Mouse (Mus musculus) right cerebral cortex, adult 18-20 months (tissue): ENCODE measurements at regions not wholly inside any gene's neighbourhood (a gene's known extent, or its start where the extent isn't known, plus 50 kb on each side); places are given as distances from the start of the nearest gene placed in this dataset.
"Not testable (repeated sequence)": the region's sequence is repeated elsewhere in the genome, so short reads cannot be mapped to it uniquely, and the experiment has no call there.

Experiments used
- DNase-seq: peaks from one replicate; pipeline ENCODE4 v3.0.0; 2022; ENCODE audit warnings: mixed read lengths

DNA sequence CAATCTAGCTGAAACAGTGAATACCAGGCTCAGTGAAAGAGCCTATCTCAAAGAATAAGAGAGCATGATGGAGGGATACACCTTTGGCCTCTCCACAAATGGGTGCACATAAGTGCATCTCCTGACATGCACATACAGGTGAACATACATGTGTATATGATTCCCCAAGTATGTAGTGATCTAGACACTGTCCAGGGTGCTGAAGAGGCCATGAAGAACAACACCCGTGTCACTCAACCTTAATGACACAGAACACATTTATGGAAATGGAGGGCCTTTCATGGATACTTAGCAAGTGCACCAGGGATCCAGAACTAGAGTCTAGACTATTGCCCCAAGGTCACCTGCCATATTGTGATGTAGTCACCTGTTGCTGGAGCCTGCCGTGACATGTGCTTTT lies 56.9 kb downstream of the Spata19 start:
- no peak for DNase-seq

- peak; percentile 81 for DNase-seq
Measured at GRCm38 (mm10) chr9:27453924-27454652, 57.5 kb downstream of the Spata19 start.

DNA sequence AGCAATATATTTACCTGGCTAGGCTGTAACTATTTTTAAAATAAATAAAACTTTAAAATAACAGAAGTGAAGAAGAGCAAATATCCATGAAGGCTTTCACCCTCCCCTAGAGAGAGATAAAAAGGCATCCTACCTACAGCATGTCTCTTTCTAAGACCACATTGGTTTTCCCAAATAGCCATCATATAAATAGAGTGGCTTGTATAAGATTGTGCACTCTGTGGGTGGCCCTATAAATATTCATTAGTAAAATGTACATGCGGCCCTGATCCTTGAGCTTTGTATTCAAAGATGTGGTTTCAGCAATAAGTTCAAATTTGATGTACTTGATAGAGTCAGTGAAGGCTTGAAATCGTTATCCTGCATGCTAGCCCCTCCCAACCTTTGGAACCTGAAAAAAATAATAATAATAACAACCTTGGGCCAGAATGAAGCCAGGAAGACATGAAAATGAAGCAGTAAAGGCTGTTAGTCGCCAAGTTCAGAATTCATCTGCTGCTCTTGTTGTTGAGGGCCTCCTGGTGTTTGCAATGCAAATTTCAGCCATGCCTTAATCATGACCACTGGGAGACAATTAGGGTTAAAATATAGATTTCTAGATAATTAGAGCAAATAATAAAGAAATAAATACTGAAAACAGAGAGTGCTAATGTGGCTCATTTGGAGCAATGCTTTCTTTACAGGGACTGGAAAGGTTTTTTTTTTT lies 61.9 kb downstream of the Spata19 start:
- DNase-seq = no peak

GRCm38 (mm10) chr9:27461029-27461428 lies 64.4 kb downstream of the Spata19 start:
- no peak for DNase-seq

DNA sequence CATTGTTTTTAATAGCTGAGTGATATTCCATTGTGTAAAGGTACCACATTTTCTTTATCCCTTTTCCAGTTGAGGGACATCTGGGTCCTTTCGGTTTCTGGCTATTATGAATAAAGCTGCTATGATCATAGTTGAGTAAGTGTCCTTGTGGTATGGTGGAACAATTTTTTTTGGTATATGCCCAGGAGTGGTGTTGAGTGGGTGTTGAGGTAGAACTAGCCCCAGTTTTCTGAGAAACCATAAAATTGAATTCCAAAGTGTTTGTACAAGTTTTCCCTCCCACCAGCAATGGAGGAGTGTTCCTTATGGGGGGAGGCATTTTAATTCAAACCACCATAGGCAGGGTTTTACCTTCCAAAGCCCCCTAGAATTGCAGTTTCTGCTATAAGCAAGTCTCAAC lies 67.4 kb downstream of the Spata19 start:
- DNase-seq = peak; percentile 9

DNA sequence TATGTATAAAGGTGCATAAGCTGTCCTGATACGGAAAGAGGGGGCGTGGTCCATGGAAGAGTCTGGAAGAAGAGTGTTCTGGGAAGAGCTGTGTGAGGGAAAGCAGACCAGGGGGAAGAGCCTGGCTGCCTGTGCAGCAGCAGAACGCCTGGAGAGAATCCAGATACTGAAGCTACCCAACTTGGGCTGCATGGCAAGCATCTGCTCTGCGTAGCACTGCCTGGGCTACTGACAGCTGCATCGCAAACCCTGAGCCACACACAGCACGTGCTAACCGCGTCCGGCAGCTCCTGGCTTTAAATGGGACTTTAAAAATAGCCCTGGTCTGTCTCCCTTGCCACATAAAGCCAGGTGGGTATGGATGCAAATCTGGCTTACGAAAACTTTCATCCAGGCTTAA lies 78.9 kb downstream of the Spata19 start:
- DNase-seq = peak; percentile 56

- no peak for DNase-seq
Measured at GRCm38 (mm10) chr9:27476636-27477035, 80.0 kb downstream of the Spata19 start.

DNA sequence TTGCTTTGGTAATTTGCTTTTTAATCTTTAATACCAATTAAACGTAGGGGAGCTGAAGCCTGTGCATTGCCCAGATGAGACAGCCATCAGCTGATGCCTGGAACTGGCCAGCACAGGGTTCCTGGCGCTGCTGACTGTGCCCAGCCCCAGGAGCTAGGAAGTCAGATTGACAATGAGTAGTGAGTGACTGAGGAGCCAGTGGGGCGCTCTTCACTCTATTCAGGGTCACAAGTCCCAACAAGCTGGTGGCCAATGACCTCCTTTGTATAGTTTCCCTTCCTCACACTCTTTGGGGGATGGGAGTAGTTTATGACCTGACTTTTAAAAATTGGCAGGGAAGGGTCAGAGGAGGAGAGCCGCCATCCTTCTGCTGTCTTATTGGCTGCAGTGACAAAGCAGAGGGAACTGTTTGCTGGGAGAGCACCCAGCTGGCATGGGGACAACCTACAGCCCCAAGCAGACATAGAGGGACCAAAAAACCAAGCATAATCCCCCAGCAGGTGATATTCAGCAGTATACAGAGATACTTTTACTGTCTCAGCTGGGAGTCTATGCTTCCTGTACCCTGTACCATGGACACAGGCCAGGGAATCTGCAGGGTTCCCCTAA lies 80.6 kb downstream of the Spata19 start:
- no peak for DNase-seq

DNA sequence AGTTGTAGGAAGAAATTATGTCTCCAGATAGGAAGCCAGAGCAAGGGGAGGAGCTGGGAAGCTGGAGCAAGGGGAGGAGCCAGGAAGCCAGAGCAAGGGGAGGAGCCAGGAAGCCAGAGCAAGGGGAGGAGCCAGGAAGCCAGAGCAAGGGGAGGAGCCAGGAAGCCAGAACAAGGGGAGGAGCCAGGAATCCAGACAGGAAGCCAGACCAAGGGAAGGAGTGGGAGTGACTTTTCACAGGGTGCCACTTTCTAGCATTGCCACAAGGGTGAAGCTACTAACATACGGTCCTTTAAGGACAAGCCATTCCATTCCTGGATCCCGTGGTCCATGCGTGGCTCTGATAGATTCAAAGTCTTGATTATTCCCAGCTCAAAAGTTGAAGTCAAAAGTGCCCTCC lies 81.7 kb downstream of the Spata19 start:
- DNase-seq = no peak

- no peak for DNase-seq
Measured at GRCm38 (mm10) chr9:27501816-27502215, 105.2 kb downstream of the Spata19 start.

- peak; percentile 12 for DNase-seq
Measured at GRCm38 (mm10) chr9:27509157-27509556, 112.6 kb downstream of the Spata19 start.

GRCm38 (mm10) chr9:27509711-27510110 lies 113.1 kb downstream of the Spata19 start:
- peak; percentile 43 for DNase-seq

DNA sequence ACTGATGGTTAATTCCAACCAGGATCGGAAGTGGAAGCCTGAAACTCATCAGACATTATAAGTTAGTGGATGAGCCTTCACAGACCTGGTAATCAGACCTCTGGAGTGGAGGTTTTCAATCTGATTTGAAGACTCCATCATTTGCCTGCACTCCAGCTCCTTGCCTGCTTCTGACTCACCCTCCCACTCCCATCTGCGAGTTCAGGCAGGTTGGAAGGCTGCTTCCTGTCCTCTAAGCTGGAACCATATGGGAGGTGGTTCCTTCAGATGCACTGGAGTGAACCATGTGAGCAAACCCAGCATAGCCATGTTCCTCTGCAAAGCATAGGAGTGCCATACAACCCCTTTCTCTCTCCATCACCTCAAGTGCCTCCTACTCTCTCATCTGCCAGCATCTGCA lies 114.6 kb downstream of the Spata19 start:
- DNase-seq = peak; percentile 82

GRCm38 (mm10) chr9:27515427-27516110 lies 119.0 kb downstream of the Spata19 start:
- DNase-seq = peak; percentile 10

GRCm38 (mm10) chr9:27518031-27518430 lies 121.4 kb downstream of the Spata19 start:
- DNase-seq = no peak

GRCm38 (mm10) chr9:27519711-27520110 lies 123.1 kb downstream of the Spata19 start:
- DNase-seq = no peak

DNA sequence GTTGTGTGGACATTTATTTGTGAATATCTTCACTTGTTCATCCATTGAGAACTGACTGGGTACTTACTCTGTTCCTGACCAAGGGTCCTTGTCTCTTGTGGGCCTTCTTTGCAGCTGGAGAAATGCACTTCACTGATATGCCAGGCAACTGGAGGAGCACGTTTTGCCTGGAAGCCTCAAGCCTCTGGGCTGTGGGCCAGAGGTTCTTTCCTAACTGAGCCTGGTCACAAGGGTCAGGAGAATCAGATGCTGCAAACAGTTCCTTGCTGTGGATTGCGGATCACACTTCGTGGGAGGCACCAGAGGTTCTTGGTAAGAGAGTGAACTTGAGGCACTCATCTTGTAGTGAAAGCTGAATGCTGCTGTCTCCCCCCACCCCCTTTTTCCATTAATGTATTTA lies 124.6 kb downstream of the Spata19 start:
- no peak for DNase-seq

DNA sequence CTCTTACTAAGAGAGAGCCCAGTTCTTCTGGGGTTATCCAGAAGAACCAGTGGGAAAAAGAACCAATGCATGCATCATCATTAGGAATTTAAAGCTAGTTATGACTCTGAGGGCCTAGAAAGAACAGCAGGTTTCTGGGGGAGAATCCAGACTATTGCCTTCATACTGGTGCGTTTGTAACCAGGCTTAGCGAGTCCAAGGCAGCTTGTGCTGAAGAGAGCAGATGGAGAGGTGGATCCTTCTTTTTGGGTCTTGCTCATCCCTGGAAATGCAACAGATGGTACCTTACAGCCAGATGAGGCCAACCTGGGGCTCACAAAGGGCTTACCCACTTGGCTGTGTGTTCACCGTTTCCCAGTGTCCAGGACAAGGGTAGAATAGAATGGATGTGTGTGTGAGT lies 130.1 kb downstream of the Spata19 start:
- DNase-seq = no peak

GRCm38 (mm10) chr9:27538480-27538879 lies 141.9 kb downstream of the Spata19 start:
- DNase-seq = no peak

GRCm38 (mm10) chr9:27541585-27542151 lies 145.1 kb downstream of the Spata19 start:
- no peak for DNase-seq

- DNase-seq = not testable (repeated sequence)
Measured at GRCm38 (mm10) chr9:27554697-27555096, 158.1 kb downstream of the Spata19 start.

DNA sequence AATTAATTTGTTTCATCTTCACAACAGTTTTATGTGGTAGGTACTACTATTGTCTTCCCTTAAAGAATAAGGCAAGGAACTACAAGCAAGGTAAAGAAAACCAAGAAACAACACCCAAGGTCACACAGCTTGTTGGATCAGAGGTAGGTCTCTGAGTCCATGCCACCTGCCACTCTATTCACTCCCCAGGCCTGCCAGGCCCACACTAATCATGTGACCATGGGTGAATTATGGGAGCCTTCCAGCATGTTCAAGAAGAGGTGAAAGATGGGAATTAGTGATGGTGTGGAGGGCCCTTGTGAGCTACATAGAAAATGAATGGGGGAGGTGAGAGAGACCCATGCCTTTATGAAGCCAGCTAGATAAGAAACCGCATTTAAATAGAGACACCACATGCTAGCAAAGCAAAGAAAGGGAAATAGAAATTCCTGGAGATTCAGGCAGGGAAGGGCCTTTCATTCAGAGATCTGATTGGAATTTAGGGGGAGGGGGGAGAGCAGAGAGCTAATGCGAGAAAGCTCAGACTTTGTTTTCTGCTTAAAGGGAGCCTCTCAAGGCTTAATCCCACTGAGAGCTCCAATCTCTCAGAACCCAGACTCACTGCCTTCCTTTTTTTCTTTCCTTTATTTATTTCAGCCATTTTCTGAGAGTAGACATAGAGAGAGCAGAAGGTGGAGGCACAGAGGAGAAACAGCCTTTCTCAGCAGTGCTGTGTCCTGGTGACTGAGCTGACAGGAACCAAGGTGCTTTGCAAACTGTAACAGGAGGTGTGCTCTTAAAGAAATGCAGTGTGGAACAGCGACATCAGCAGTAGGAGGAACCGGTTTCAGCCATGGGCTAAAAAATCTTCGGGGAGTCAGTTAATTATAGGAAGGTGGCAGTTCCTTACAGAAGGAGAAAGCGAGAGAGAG lies 160.0 kb downstream of the Spata19 start:
- DNase-seq = no peak
